Mouse (Mus musculus) G1E (cell line): ENCODE results near the gene Snrpd2. TPM values are rescaled to one million over a fixed set of nuclear protein-coding genes. Genes with fewer than 3 reads are reported as not detected.

Source experiments
- ATAC-seq: 2 replicates; pipeline ENCODE4 v1.8.0; 2016; ENCODE audit warnings: mild to moderate bottlenecking; ENCODE audit not compliant: insufficient number of reproducible peaks, poor library complexity, low FRiP score, severe bottlenecking; ENCODE audit errors: extremely low read depth
- DNase-seq: peaks from one replicate; pipeline ENCODE4 v3.0.0; 2012; ENCODE audit warnings: low spot score
- H3K27me3 ChIP-seq: 2 replicates; pipeline ENCODE4 v1.6.1; 2012; ENCODE audit warnings: mild to moderate bottlenecking, low read length, inconsistent platforms; ENCODE audit not compliant: insufficient read depth
- H3K36me3 ChIP-seq: replicated peaks from 2 replicates; pipeline ENCODE3; 2012; ENCODE audit warnings: mild to moderate bottlenecking, inconsistent platforms
- H3K4me1 ChIP-seq: 2 replicates; pipeline ENCODE4 v1.6.1; 2012; ENCODE audit warnings: low read depth, low read length, inconsistent platforms, mixed read lengths; ENCODE audit not compliant: insufficient read depth
- H3K4me3 ChIP-seq: 2 replicates; pipeline ENCODE4 v1.5.1; 2012; ENCODE audit warnings: low read depth, mild to moderate bottlenecking, inconsistent platforms, low read length, moderate library complexity, mixed read lengths
- H3K9me3 ChIP-seq: replicated peaks from 2 replicates; pipeline ENCODE4 v1.6.1; 2012; ENCODE audit warnings: inconsistent platforms
- CTCF ChIP-seq: IDR thresholded peaks from 2 replicates; pipeline ENCODE4 v1.5.1; 2012; ENCODE audit warnings: low read depth, low read length, inconsistent platforms, mixed read lengths
- GATA1 ChIP-seq: IDR thresholded peaks from 2 replicates; pipeline ENCODE4 v1.6.1; 2012; ENCODE audit warnings: borderline replicate concordance, low read length, inconsistent platforms, mixed read lengths
- GATA2 ChIP-seq: IDR thresholded peaks from 2 replicates; pipeline ENCODE4 v1.6.1; 2012; ENCODE audit warnings: low read depth, low read length, inconsistent platforms, borderline replicate concordance
- POLR2AphosphoS5 ChIP-seq: IDR thresholded peaks from 2 replicates; pipeline ENCODE4 v1.6.1; 2012; ENCODE audit warnings: low read depth, low read length, inconsistent platforms; ENCODE audit not compliant: insufficient replicate concordance
- TAL1 ChIP-seq: conservative IDR thresholded peaks from 2 replicates; pipeline ENCODE4 v1.6.1; 2012; ENCODE audit warnings: low read depth, low read length, inconsistent platforms, mixed read lengths
- polyA plus RNA-seq: library from polyadenylated mRNA; stranded (reverse); fragments of >175 nt; gene quantifications from 2 replicates; pipeline ENCODE4 v1.2.3, GENCODE M21; 2012
- total RNA-seq, 2 experiments: library from RNA; stranded (forward) in 1 of 2; stranded (reverse) in 1 of 2; fragments of 200-1000 nt in 1 of 2; fragments of >200 nt in 1 of 2; fragmentation: Nextera tagmentation in 1 of 2; gene quantifications; 2 replicates each; pipeline ENCODE4 v1.2.3; 2014 to 2017

Snrpd2 gene
- total and polyA plus RNA-seq, 3 experiments: 25.5 to 75.1 (median 73.1) TPM

- Histone ChIP-seq H3K9me3 (no peaks in the 10 kb centered on the region), H3K4me1 (peaks cover 23% of the 10 kb centered on the region), H3K36me3 (peaks cover 77% of the 10 kb centered on the region), H3K27me3 (no peaks in the 10 kb centered on the region), H3K4me3 (no peak overlapping the region)
- TF ChIP-seq GATA1: no peak
- TF ChIP-seq TAL1: no peak
- TF ChIP-seq POLR2AphosphoS5: no peak
- no peak for TF ChIP-seq GATA2
- TF ChIP-seq CTCF: no peak
- ATAC-seq (no peak), DNase-seq (no peak)
Measured at GRCm38 (mm10) chr7:19130657-19131056, 18.9 kb upstream of the Snrpd2 start.

GRCm38 (mm10) chr7:19131324-19131848 lies 18.1 kb upstream of the Snrpd2 start:
- 0 out of 2 replicates have a peak, but pooled peaks have one; percentile 21 for TF ChIP-seq CTCF
- TF ChIP-seq TAL1: no peak
- no peak for TF ChIP-seq POLR2AphosphoS5
- Histone ChIP-seq H3K36me3 (peaks cover 77% of the 10 kb centered on the region), H3K9me3 (no peaks in the 10 kb centered on the region), H3K27me3 (no peaks in the 10 kb centered on the region), H3K4me3 (peak overlapping the region; percentile 67; the same call in 1 of the 2 replicates), H3K4me1 (peaks cover 24% of the 10 kb centered on the region)
- DNase-seq: peak; percentile 94
- ATAC-seq: peak; percentile 97

GRCm38 (mm10) chr7:19136168-19136567 lies 13.4 kb upstream of the Snrpd2 start:
- no peaks in the 10 kb centered on the region for H3K27me3 ChIP-seq
- TF ChIP-seq POLR2AphosphoS5 (no peak), GATA2 (no peak), GATA1 (no peak), CTCF (no peak), TAL1 (no peak)
- no peak for ATAC-seq
- no peak for DNase-seq
- H3K9me3 ChIP-seq: no peaks in the 10 kb centered on the region
- peaks cover 84% of the 10 kb centered on the region for H3K36me3 ChIP-seq
- H3K4me1 ChIP-seq: peaks cover 18% of the 10 kb centered on the region
- no peak overlapping the region for H3K4me3 ChIP-seq

- no peak for TF ChIP-seq POLR2AphosphoS5
- no peak for TF ChIP-seq CTCF
- TF ChIP-seq GATA1: no peak
- TF ChIP-seq GATA2: no peak
- TF ChIP-seq TAL1: no peak
- no peak for DNase-seq
- no peak for ATAC-seq
- no peaks in the 10 kb centered on the region for H3K27me3 ChIP-seq
- no peaks in the 10 kb centered on the region for H3K9me3 ChIP-seq
- peaks cover 13% of the 10 kb centered on the region for H3K4me1 ChIP-seq
- H3K36me3 ChIP-seq: peaks cover 88% of the 10 kb centered on the region
- H3K4me3 ChIP-seq: no peak overlapping the region
Measured at GRCm38 (mm10) chr7:19136673-19137334, 12.7 kb upstream of the Snrpd2 start.

DNA sequence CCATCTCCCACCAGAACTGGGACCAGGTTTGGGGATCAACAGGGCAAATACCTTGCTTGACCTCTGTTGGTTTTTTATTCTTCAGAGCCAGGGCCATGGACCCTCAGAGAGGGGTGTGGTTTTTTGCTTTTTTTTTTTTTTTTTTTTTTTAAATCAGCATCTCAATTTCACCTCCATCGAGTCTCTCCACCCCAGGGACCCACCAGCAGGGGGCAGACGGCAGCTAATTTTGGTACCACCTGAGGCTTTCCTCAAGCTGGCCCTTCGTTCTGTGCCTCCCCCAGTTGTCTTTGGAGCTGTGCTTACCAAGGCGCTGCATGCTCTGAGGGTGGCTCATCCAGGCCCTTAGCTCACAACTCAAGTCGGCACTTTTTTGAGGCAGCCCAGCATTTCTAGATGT lies 12.1 kb upstream of the Snrpd2 start:
- ATAC-seq: no peak
- peaks cover 10% of the 10 kb centered on the region for H3K4me1 ChIP-seq
- no peak overlapping the region for H3K4me3 ChIP-seq
- H3K36me3 ChIP-seq: peaks cover 91% of the 10 kb centered on the region
- no peaks in the 10 kb centered on the region for H3K27me3 ChIP-seq
- TF ChIP-seq TAL1 (no peak), CTCF (no peak), GATA1 (no peak), GATA2 (no peak), POLR2AphosphoS5 (no peak)
- no peak for DNase-seq
- no peaks in the 10 kb centered on the region for H3K9me3 ChIP-seq

- peaks cover 66% of the 10 kb centered on the region for H3K36me3 ChIP-seq
- peaks cover 39% of the 10 kb centered on the region for H3K4me1 ChIP-seq
Measured at GRCm38 (mm10) chr7:19146793-19147192, 2.7 kb upstream of the Snrpd2 start.

More at GRCm38 (mm10) chr7:19146793-19147192, 2.7 kb upstream of the Snrpd2 start:
- H3K9me3 ChIP-seq: no peaks in the 10 kb centered on the region
- TF ChIP-seq GATA1 (no peak), GATA2 (no peak), CTCF (no peak), POLR2AphosphoS5 (no peak), TAL1 (no peak)
- DNase-seq (no peak), ATAC-seq (no peak)
- H3K4me3 ChIP-seq: no peak overlapping the region; the same call in 1 of the 2 replicates
- H3K27me3 ChIP-seq: no peaks in the 10 kb centered on the region
